35 mouse cellular contexts compared by ENCODE assay signal in the genomic region with DNA sequence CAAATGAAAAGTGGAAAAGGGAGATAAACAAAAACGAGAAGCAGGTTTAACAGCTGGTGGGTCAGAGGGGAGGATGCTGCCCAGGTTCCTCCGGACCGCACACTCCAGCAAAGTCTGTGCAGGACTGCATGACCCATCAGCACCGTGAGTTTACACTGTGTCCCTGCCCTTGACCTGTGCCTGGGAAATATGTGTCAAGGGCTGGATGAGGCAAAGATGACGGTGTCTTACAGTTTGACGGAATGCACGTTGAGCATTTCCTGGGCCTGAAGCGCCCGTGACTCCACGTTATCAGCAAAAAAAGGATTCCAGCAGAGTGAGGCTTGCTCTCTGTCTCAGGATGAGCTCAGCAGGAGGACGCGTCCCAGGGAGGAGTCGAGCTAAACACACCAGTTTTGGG. TPM values are rescaled to one million over a fixed set of nuclear protein-coding genes. Genes with fewer than 3 reads are reported as not detected.
A peak's percentile ranks its signal among the peaks of the same experiment; 100 is the strongest.
DNase-seq lines count a peak whose midpoint lies in the region; ATAC-seq lines count a peak whose summit lies in the region.
"Had no signal": no experiment of that assay in that cellular context is flagged by ENCODE, and none has a peak within 500 bp of the region (broad histone marks: within the 10 kb centered on the region; RNA-seq: fewer than 3 reads in every experiment).

No protein-coding gene starts in this region.

- H3K36me3 ChIP-seq in liver, embryonic 13.5 days: no peaks in the 10 kb centered on the region
- H3K36me3 ChIP-seq: embryonic facial prominence, embryonic 12.5 days; heart, embryonic 13.5 days; hindbrain, embryonic 10.5 days; intestine, embryonic 15.5 days; limb, embryonic 13.5 days; midbrain, embryonic 10.5 days; midbrain, embryonic 15.5 days; neural tube, embryonic 15.5 days had no signal

- intact Hi-C loops in heart, postnatal 36 days (cut with DNase I): no loop called here

- H3K27ac ChIP-seq in liver, embryonic 13.5 days: peak overlapping the region; percentile 27; the same call in 1 of the 2 replicates
- H3K27ac ChIP-seq: embryonic facial prominence, embryonic 12.5 days; heart, embryonic 13.5 days; hindbrain, embryonic 10.5 days; intestine, embryonic 15.5 days; limb, embryonic 13.5 days; macrophage; midbrain, embryonic 10.5 days; midbrain, embryonic 15.5 days; neural tube, embryonic 15.5 days had no signal

- H3K27me3 ChIP-seq in liver, embryonic 13.5 days: peaks cover 10% of the 10 kb centered on the region
- H3K27me3 ChIP-seq: embryonic facial prominence, embryonic 12.5 days; intestine, embryonic 15.5 days; limb, embryonic 13.5 days; midbrain, embryonic 15.5 days; neural tube, embryonic 15.5 days had no signal

- H3K4me3 ChIP-seq in liver, embryonic 13.5 days (replicated peaks): no peak overlapping the region
- H3K4me3 ChIP-seq: embryonic facial prominence, embryonic 12.5 days; heart, embryonic 13.5 days; hindbrain, embryonic 10.5 days; intestine, embryonic 15.5 days; limb, embryonic 13.5 days; midbrain, embryonic 10.5 days; midbrain, embryonic 15.5 days; neural tube, embryonic 15.5 days had no signal

- WGBS in liver, embryonic 13.5 days (ENCODE audit: insufficient replicate concordance): 58% methylated on average over 13 of the region's 13 CpGs

- H3K9me3 ChIP-seq in liver, embryonic 13.5 days (replicated peaks): no peaks in the 10 kb centered on the region
- H3K9me3 ChIP-seq: embryonic facial prominence, embryonic 12.5 days; heart, embryonic 13.5 days; hindbrain, embryonic 10.5 days; intestine, embryonic 15.5 days; limb, embryonic 13.5 days; midbrain, embryonic 10.5 days; midbrain, embryonic 15.5 days; neural tube, embryonic 15.5 days had no signal

- peak; percentile 83 for DNase-seq in heart, adult 11 months
- no peak for DNase-seq in heart, postnatal 36 days
- DNase-seq in R1 (ENCODE audit: low read depth, low spot score): peak; percentile 36
- peak; percentile 64 for DNase-seq in adrenal gland, postnatal 14 days
- DNase-seq in liver, embryonic 13.5 days: no peak
- no peak for DNase-seq in kidney, adult 8-10 months
- no peak for DNase-seq in left cerebral cortex, adult 9 months (ENCODE audit: low spot score in 2 of 2)
- DNase-seq in frontal cortex, postnatal 25 days (ENCODE audit: low spot score in 2 of 2): no peak
- DNase-seq: cerebellum, adult 8-10 months; cerebellum, postnatal 25 days; heart, postnatal 10 days; kidney, adult 9 months; kidney, postnatal 14 days; layer of hippocampus, adult 9-11 months; lung, adult 2 months; lung, postnatal 10 days; right cerebral cortex, postnatal 25 days; thymus, postnatal 25 days had no signal

- no peak overlapping the region for H3K9ac ChIP-seq in liver, embryonic 13.5 days
- H3K9ac ChIP-seq: embryonic facial prominence, embryonic 12.5 days; heart, embryonic 13.5 days; intestine, embryonic 15.5 days; limb, embryonic 13.5 days; midbrain, embryonic 15.5 days; neural tube, embryonic 15.5 days had no signal

- no peak overlapping the region for H3K4me2 ChIP-seq in liver, embryonic 13.5 days
- H3K4me2 ChIP-seq: embryonic facial prominence, embryonic 12.5 days; heart, embryonic 13.5 days; intestine, embryonic 15.5 days; limb, embryonic 13.5 days; midbrain, embryonic 15.5 days; neural tube, embryonic 15.5 days had no signal

- peaks cover 29% of the 10 kb centered on the region for H3K4me1 ChIP-seq in liver, embryonic 13.5 days (replicated peaks)
- H3K4me1 ChIP-seq: embryonic facial prominence, embryonic 12.5 days; hindbrain, embryonic 10.5 days; midbrain, embryonic 10.5 days; midbrain, embryonic 15.5 days; neural tube, embryonic 15.5 days had no signal

- no peak for ATAC-seq in liver, embryonic 13.5 days (ENCODE audit: low read depth)
- ATAC-seq: forebrain, embryonic 14.5 days; hindbrain, embryonic 16.5 days; intestine, embryonic 15.5 days; midbrain, embryonic 15.5 days; Patski had no signal

RNA-seq across cellular contexts. Expression of a gene that starts 11.3 kb away (rescaled TPM):
- not detected for total RNA-seq in heart, postnatal 36 days (2021)
- not detected in 2 replicates for total RNA-seq in adrenal gland, postnatal 14 days (2021)
- polyA plus RNA-seq in liver, embryonic 13.5 days (2015; fragmentation: Nextera tagmentation; extraction: Ambion mirVana): 0.07 TPM in 2 replicates
- total RNA-seq: gastrocnemius, postnatal 4 days; heart, adult 8-10 months; left cerebral cortex, postnatal 14 days; MEL had no signal
- polyA plus RNA-seq: forebrain, embryonic 14.5 days; hindbrain, embryonic 10.5 days; hindbrain, embryonic 16.5 days; macrophage; midbrain, embryonic 10.5 days; midbrain, embryonic 15.5 days; neural tube, embryonic 15.5 days; Patski had no signal

RNA-seq across cellular contexts. Expression of a gene that starts 11.4 kb away (rescaled TPM):
- total RNA-seq in heart, postnatal 36 days (2021): under 1 TPM; 0.39 to 0.76 TPM
- 3.9 and 5.7 TPM in 2 replicates for total RNA-seq in adrenal gland, postnatal 14 days (2021)
- 1.5 and 1.6 TPM in 2 replicates for polyA plus RNA-seq in liver, embryonic 13.5 days (2015; fragmentation: Nextera tagmentation; extraction: Ambion mirVana)
- total RNA-seq: MEL had no signal
- polyA plus RNA-seq: macrophage, Patski had no signal

RNA-seq across cellular contexts. Expression of a gene that starts 14.7 kb away (rescaled TPM):
- total RNA-seq in heart, postnatal 36 days (2021): under 1 TPM; 0.19 to 0.39 TPM
- total RNA-seq in adrenal gland, postnatal 14 days (2021): 1.2 and 3.6 TPM in 2 replicates
- polyA plus RNA-seq in liver, embryonic 13.5 days (2015; fragmentation: Nextera tagmentation; extraction: Ambion mirVana): 0.12 and 0.28 TPM in 2 replicates

RNA-seq across cellular contexts. Expression of a gene that starts 14.9 kb away (rescaled TPM):
- 1,000 to 10,000 TPM; 2,773 to 2,928 TPM for total RNA-seq in heart, postnatal 36 days (2021)
- total RNA-seq in adrenal gland, postnatal 14 days (2021): 1,722 and 1,730 TPM in 2 replicates
- polyA plus RNA-seq in liver, embryonic 13.5 days (2015; fragmentation: Nextera tagmentation; extraction: Ambion mirVana): 611 and 667 TPM in 2 replicates

RNA-seq across cellular contexts. Expression of a gene that starts 22.6 kb away (rescaled TPM):
- not detected for total RNA-seq in heart, postnatal 36 days (2021)
- 0.79 and 17.6 TPM in 2 replicates for total RNA-seq in adrenal gland, postnatal 14 days (2021)
- polyA plus RNA-seq in liver, embryonic 13.5 days (2015; fragmentation: Nextera tagmentation; extraction: Ambion mirVana): 11.3 and 13.8 TPM in 2 replicates
- total RNA-seq: gastrocnemius, adult 8-10 months; gastrocnemius, postnatal 4 days; heart, adult 8-10 months; heart, postnatal 10 days; left cerebral cortex, postnatal 14 days; MEL had no signal
- polyA plus RNA-seq: forebrain, embryonic 14.5 days; hindbrain, embryonic 10.5 days; lung, adult 2 months; macrophage; midbrain, embryonic 10.5 days; neural tube, embryonic 15.5 days had no signal

Comparison
In these comparisons a context has a peak if more than half of its experiments do, and no peak if none do; other contexts are left out.
1. DNase-seq: peak in heart, adult 11 months (single experiment), R1 (single experiment) and adrenal gland, postnatal 14 days (single experiment); none in heart, postnatal 36 days (0 of 2), liver, embryonic 13.5 days (single experiment), kidney, adult 8-10 months (0 of 2), left cerebral cortex, adult 9 months (0 of 2) and frontal cortex, postnatal 25 days (0 of 2).